Mouse (Mus musculus) neural tube, embryonic 14.5 days (tissue): ENCODE data around the gene Npas3. TPM values are rescaled to one million over a fixed set of nuclear protein-coding genes. Genes with fewer than 3 reads are reported as not detected.

ENCODE experiments used
- ATAC-seq: fragments of 200-750 bp; cut with Nextera tagmentation; 2 replicates; pipeline ENCODE4 v1.8.0; 2017; ENCODE audit warnings: low read depth, mild to moderate bottlenecking, moderate TSS enrichment, moderate library complexity
- H3K27ac ChIP-seq: fragments of 300-500 bp; sonication (generic); 2 replicates; pipeline ENCODE4 v1.5.1; 2014; ENCODE audit warnings: low read depth, mild to moderate bottlenecking, control low read depth, low read length, moderate library complexity, mixed read lengths
- H3K27me3 ChIP-seq: fragments of 300-500 bp; sonication (generic); 2 replicates; pipeline ENCODE4 v1.6.1; 2014; ENCODE audit warnings: low read length; ENCODE audit not compliant: control insufficient read depth, insufficient read depth
- H3K36me3 ChIP-seq: fragments of 300-500 bp; sonication (generic); 2 replicates; pipeline ENCODE4 v1.6.1; 2014; ENCODE audit warnings: low read length, mixed read lengths; ENCODE audit not compliant: control insufficient read depth, insufficient read depth
- H3K4me1 ChIP-seq: fragments of 300-500 bp; sonication (generic); 2 replicates; pipeline ENCODE4 v1.6.1; 2014; ENCODE audit warnings: low read length; ENCODE audit not compliant: control insufficient read depth, insufficient read depth
- H3K4me2 ChIP-seq: fragments of 300-500 bp; sonication (generic); 2 replicates; pipeline ENCODE4 v1.6.1; 2014; ENCODE audit warnings: mild to moderate bottlenecking, low read depth, low read length, control low read depth
- H3K4me3 ChIP-seq: fragments of 300-500 bp; sonication (generic); 2 replicates; pipeline ENCODE4 v1.5.1; 2014; ENCODE audit warnings: low read depth, low read length, control low read depth, mixed read lengths
- H3K9ac ChIP-seq: fragments of 300-500 bp; sonication (generic); replicated peaks from 2 replicates; pipeline ENCODE4 v1.6.1; 2014; ENCODE audit warnings: low read depth, mild to moderate bottlenecking, control low read depth, low read length, mixed read lengths
- H3K9me3 ChIP-seq: fragments of 300-500 bp; sonication (generic); 2 replicates; pipeline ENCODE4 v1.6.1; 2016; ENCODE audit warnings: low read length; ENCODE audit not compliant: control insufficient read depth
- WGBS: fragments of 180-500 bp; shearing (Covaris S2); extraction: QIAGEN DNeasy Blood & Tissue Kit; methylation state at CpG from one replicate; pipeline ENCODE4 v1.1.7; 2014; 5-methylcytosine and 5-hydroxymethylcytosine counted together
- polyA plus RNA-seq: library from polyadenylated mRNA; unstranded; fragments of >200 nt; fragmentation: Nextera tagmentation; extraction: Ambion mirVana; gene quantifications from 2 replicates; pipeline ENCODE4 v1.2.1, GENCODE M21; 2014

Gene Npas3
- polyA plus RNA-seq, 1 experiment from 2014 or later: 29.1 TPM

DNA sequence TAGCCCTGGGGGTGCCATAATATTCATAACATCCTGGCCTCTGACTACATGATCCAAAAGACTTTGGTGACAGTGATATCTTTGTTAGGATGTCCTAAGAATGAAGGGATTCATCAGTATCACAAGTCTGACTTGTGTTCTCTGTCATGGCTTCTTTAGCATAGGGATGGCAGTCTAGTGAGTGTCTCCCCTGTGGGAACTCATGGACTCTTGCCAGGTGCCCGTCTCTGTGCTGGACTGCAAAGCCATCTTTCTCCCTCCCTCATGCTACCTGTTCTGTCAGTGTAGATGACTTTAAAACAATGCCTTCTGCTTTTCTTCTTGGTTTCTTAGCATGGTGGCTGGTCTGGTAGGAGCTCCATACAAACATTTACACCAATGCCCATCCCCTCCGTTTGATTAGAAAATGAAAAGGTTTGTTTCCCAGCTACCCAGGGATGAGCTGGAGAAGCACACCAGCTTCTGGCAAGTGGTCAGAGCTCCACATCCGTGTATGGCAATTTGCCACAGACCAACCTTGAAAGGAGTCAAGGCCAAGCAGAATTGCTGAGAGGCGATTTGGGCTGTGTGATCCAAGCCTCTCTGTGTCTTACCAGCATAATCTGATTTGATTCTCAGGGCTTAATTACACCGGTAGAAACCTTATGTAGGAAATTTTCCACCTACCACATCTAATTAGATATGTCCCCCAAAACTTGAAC, 616.1 kb downstream of the Npas3 start:
- 74% methylated on average over 5 of the region's 5 CpGs for WGBS
- Histone ChIP-seq H3K9me3 (no peaks in the 10 kb centered on the region), H3K27me3 (no peaks in the 10 kb centered on the region), H3K4me3 (no peak overlapping the region), H3K36me3 (no peaks in the 10 kb centered on the region), H3K4me2 (no peak overlapping the region), H3K27ac (no peak overlapping the region), H3K4me1 (no peaks in the 10 kb centered on the region), H3K9ac (no peak overlapping the region)
- no peak for ATAC-seq

DNA sequence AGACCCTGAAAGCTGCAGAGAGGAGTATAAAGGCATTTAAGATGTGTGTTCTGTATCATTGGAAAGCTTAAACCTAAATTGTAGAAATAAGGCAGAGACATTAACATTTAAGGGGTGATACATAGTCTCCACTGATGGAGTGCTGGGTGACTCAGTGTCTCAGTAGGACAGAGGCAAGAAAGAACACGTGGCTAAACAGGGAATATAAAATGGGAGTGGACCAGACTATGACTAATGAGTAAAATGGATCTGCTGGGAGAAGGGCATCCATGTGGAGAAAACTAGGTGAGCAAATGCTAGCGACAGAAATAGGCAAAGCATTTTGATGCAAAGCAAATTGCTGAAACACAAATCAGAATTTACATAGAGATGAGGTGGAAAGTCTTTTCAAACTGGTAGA, 617.2 kb downstream of the Npas3 start:
- H3K27ac ChIP-seq: no peak overlapping the region
- H3K9ac ChIP-seq: no peak overlapping the region
- H3K4me2 ChIP-seq: no peak overlapping the region
- WGBS: 44% methylated on average over 2 of the region's 2 CpGs
- H3K4me1 ChIP-seq: no peaks in the 10 kb centered on the region
- no peak for ATAC-seq
- no peak overlapping the region for H3K4me3 ChIP-seq
- no peaks in the 10 kb centered on the region for H3K9me3 ChIP-seq
- H3K36me3 ChIP-seq: no peaks in the 10 kb centered on the region
- no peaks in the 10 kb centered on the region for H3K27me3 ChIP-seq

GRCm38 (mm10) chr12:53869981-53870380, 621.5 kb downstream of the Npas3 start:
- ATAC-seq: no peak
- no peak overlapping the region for H3K9ac ChIP-seq
- no peaks in the 10 kb centered on the region for H3K27me3 ChIP-seq
- H3K27ac ChIP-seq: no peak overlapping the region
- WGBS: 39% methylated on average over 4 of the region's 4 CpGs
- no peaks in the 10 kb centered on the region for H3K9me3 ChIP-seq
- H3K4me3 ChIP-seq: no peak overlapping the region
- H3K4me2 ChIP-seq: no peak overlapping the region
- no peaks in the 10 kb centered on the region for H3K36me3 ChIP-seq
- no peaks in the 10 kb centered on the region for H3K4me1 ChIP-seq

DNA sequence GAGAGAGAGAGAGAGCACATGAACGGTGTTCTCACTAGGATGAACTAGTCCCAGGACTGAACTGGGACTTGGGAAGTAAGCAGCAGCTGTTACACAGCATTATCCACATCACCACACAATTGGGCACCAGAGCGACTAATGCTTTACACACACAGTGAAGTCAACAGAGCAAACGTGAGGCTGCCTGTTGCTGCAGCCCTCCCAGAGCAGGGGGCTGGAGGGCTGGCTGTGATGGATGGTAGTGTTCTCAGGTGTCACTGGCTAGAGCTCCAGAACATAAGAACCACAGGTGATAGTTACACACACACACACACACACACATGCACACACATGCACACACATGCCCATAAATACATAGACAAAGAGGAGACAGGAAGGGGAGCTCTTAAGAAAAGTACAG, 626.7 kb downstream of the Npas3 start:
- H3K4me2 ChIP-seq: no peak overlapping the region
- no peaks in the 10 kb centered on the region for H3K36me3 ChIP-seq
- H3K4me3 ChIP-seq: no peak overlapping the region
- H3K27me3 ChIP-seq: no peaks in the 10 kb centered on the region
- WGBS: 40% methylated on average over 3 of the region's 3 CpGs
- no peak overlapping the region for H3K27ac ChIP-seq
- no peaks in the 10 kb centered on the region for H3K9me3 ChIP-seq
- no peak overlapping the region for H3K9ac ChIP-seq
- ATAC-seq: no peak
- H3K4me1 ChIP-seq: no peaks in the 10 kb centered on the region

DNA sequence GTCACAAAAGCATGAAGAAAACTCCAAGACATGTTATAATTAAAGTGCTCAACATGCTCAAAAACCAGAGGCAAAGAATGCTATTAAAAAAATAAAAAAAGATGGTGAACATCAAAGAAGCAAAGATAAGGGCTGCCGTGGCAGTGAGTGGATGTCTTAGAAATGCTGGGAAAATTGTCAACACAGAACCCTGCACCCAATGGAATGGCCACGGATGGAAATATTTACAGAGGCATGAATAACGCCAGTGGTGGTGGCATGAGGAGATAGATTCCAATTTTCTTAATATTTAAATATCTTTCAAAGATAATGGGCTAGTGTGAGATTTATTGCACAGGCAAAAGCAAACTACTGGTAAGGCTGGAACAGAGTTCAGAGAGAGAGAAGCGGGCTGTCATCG, 628.2 kb downstream of the Npas3 start:
- H3K36me3 ChIP-seq: no peaks in the 10 kb centered on the region
- H3K4me2 ChIP-seq: no peak overlapping the region
- WGBS: 79% methylated on average over 5 of the region's 5 CpGs
- H3K27ac ChIP-seq: no peak overlapping the region
- no peaks in the 10 kb centered on the region for H3K9me3 ChIP-seq
- no peak overlapping the region for H3K4me3 ChIP-seq
- H3K4me1 ChIP-seq: no peaks in the 10 kb centered on the region
- no peak for ATAC-seq
- no peak overlapping the region for H3K9ac ChIP-seq
- no peaks in the 10 kb centered on the region for H3K27me3 ChIP-seq

GRCm38 (mm10) chr12:53881684-53882083, 633.2 kb downstream of the Npas3 start:
- Histone ChIP-seq H3K27ac (no peak overlapping the region), H3K9me3 (no peaks in the 10 kb centered on the region), H3K27me3 (no peaks in the 10 kb centered on the region), H3K9ac (no peak overlapping the region), H3K4me3 (no peak overlapping the region), H3K4me1 (no peaks in the 10 kb centered on the region), H3K36me3 (no peaks in the 10 kb centered on the region), H3K4me2 (no peak overlapping the region)
- WGBS: 79% methylated on average over 4 of the region's 4 CpGs
- no peak for ATAC-seq

- Histone ChIP-seq H3K4me1 (no peaks in the 10 kb centered on the region), H3K9me3 (no peaks in the 10 kb centered on the region), H3K4me2 (no peak overlapping the region), H3K27me3 (no peaks in the 10 kb centered on the region), H3K9ac (no peak overlapping the region), H3K36me3 (no peaks in the 10 kb centered on the region), H3K4me3 (no peak overlapping the region), H3K27ac (no peak overlapping the region)
- no peak for ATAC-seq
- WGBS: 90% methylated on average over 8 of the region's 8 CpGs
Observed at GRCm38 (mm10) chr12:53882863-53883262, 634.4 kb downstream of the Npas3 start.

GRCm38 (mm10) chr12:53888624-53889023, 640.1 kb downstream of the Npas3 start:
- WGBS: 52% methylated on average over 4 of the region's 4 CpGs
- H3K4me2 ChIP-seq: no peak overlapping the region
- no peak overlapping the region for H3K9ac ChIP-seq
- no peak for ATAC-seq
- H3K36me3 ChIP-seq: no peaks in the 10 kb centered on the region
- no peak overlapping the region for H3K27ac ChIP-seq
- no peaks in the 10 kb centered on the region for H3K9me3 ChIP-seq
- H3K4me1 ChIP-seq: no peaks in the 10 kb centered on the region
- H3K4me3 ChIP-seq: no peak overlapping the region
- H3K27me3 ChIP-seq: no peaks in the 10 kb centered on the region

DNA sequence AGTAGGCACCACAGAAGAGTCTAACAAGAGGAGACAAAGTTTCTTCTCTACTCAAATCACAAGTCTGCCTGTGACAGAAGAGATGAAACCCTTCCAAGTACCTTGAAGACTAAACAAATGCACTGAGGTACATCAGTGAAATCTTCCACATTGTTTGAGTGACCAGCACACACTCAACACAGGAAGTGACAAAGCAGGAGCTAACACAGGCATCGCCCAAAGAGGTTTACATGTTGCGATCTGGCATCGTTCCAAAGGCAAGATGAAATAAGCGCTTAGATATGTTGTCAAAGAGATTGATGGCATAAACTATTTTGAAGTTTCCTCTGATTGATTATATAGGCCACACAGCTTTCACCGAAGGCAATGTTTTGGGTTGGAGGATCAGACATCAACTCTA, 647.4 kb downstream of the Npas3 start:
- Histone ChIP-seq H3K4me2 (no peak overlapping the region), H3K4me1 (no peaks in the 10 kb centered on the region), H3K9me3 (no peaks in the 10 kb centered on the region), H3K4me3 (no peak overlapping the region), H3K9ac (no peak overlapping the region), H3K27me3 (no peaks in the 10 kb centered on the region), H3K36me3 (no peaks in the 10 kb centered on the region), H3K27ac (no peak overlapping the region)
- no peak for ATAC-seq
- WGBS: 95% methylated on average over 5 of the region's 5 CpGs
